ENCODE assay signal across 9 mouse cellular contexts in genomic region chr16:31546062-31546827, GRCm38 (mm10).
DNase-seq lines count a peak whose midpoint lies in the region; ATAC-seq lines count a peak whose summit lies in the region.
"Had no signal": no experiment of that assay in that cellular context is flagged by ENCODE, and none has a peak within 500 bp of the region (broad histone marks: within the 10 kb centered on the region; RNA-seq: fewer than 3 reads in every experiment).

No protein-coding gene starts in this region.

- no peak overlapping the region for H3K27ac ChIP-seq in heart, embryonic 13.5 days (replicated peaks)
- peak overlapping the region; percentile 88 for H3K27ac ChIP-seq in hindbrain, embryonic 13.5 days
- H3K27ac ChIP-seq in neural tube, embryonic 11.5 days (ENCODE audit: low read depth, low read length): peak overlapping the region; percentile 73

- no peaks in the 10 kb centered on the region for H3K36me3 ChIP-seq in heart, embryonic 13.5 days
- H3K36me3 ChIP-seq in hindbrain, embryonic 13.5 days: no peaks in the 10 kb centered on the region
- H3K36me3 ChIP-seq in neural tube, embryonic 11.5 days (ENCODE audit: control insufficient read depth, insufficient read depth, low read length): no peaks in the 10 kb centered on the region
- H3K36me3 ChIP-seq: G1E had no signal

- H3K9me3 ChIP-seq in heart, embryonic 13.5 days: no peaks in the 10 kb centered on the region
- no peaks in the 10 kb centered on the region for H3K9me3 ChIP-seq in hindbrain, embryonic 13.5 days
- no peaks in the 10 kb centered on the region for H3K9me3 ChIP-seq in neural tube, embryonic 11.5 days (ENCODE audit: control insufficient read depth, low read length)
- H3K9me3 ChIP-seq: G1E had no signal

- peaks cover 37% of the 10 kb centered on the region for H3K27me3 ChIP-seq in heart, embryonic 13.5 days (replicated peaks)
- peaks cover 26% of the 10 kb centered on the region for H3K27me3 ChIP-seq in hindbrain, embryonic 13.5 days
- no peaks in the 10 kb centered on the region for H3K27me3 ChIP-seq in neural tube, embryonic 11.5 days (ENCODE audit: control insufficient read depth, insufficient read depth, low read length)

- H3K4me2 ChIP-seq in heart, embryonic 13.5 days: peak overlapping the region; percentile 68
- H3K4me2 ChIP-seq in hindbrain, embryonic 13.5 days: peak overlapping the region; percentile 55
- peak overlapping the region; percentile 52 for H3K4me2 ChIP-seq in neural tube, embryonic 11.5 days (ENCODE audit: low read depth)

- ATAC-seq in heart, embryonic 13.5 days (ENCODE audit: extremely low read depth, insufficient number of reproducible peaks, low FRiP score, low TSS enrichment): no peak
- peak; percentile 21; the same call in 1 of the 2 replicates for ATAC-seq in hindbrain, embryonic 13.5 days (ENCODE audit: low FRiP score)
- ATAC-seq in neural tube, embryonic 11.5 days (ENCODE audit: insufficient read depth, low FRiP score, low TSS enrichment): peak; percentile 66
- no peak for ATAC-seq in megakaryocyte-erythroid progenitor cell, adult 5-6 weeks (replicated peaks; ENCODE audit: low FRiP score, low TSS enrichment, poor library complexity, severe bottlenecking)

- peaks cover 10% of the 10 kb centered on the region for H3K4me1 ChIP-seq in heart, embryonic 13.5 days
- peaks cover 35% of the 10 kb centered on the region for H3K4me1 ChIP-seq in hindbrain, embryonic 13.5 days (replicated peaks)
- peaks cover 8% of the 10 kb centered on the region for H3K4me1 ChIP-seq in neural tube, embryonic 11.5 days (ENCODE audit: control insufficient read depth, insufficient read depth, low read length)

- WGBS in heart, embryonic 13.5 days: 2% methylated on average over 18 of the region's 18 CpGs
- WGBS in hindbrain, embryonic 13.5 days: 1% methylated on average over 18 of the region's 18 CpGs
- 1% methylated on average over 18 of the region's 18 CpGs for WGBS in neural tube, embryonic 11.5 days

- H3K4me3 ChIP-seq in heart, embryonic 13.5 days: peak overlapping the region; percentile 46
- H3K4me3 ChIP-seq in hindbrain, embryonic 13.5 days: peak overlapping the region; percentile 24
- H3K4me3 ChIP-seq in neural tube, embryonic 11.5 days (ENCODE audit: low read depth, low read length): peak overlapping the region; percentile 23

- no peak for DNase-seq in heart, postnatal 4 days
- peak; percentile 35 for DNase-seq in brain, adult 2 months (ENCODE audit: low read depth, low spot score)
- DNase-seq in neural tube, embryonic 11.5 days (ENCODE audit: low spot score): peak; percentile 59
- DNase-seq in frontal cortex, postnatal 36 days (ENCODE audit: low spot score in 2 of 2): no peak
- DNase-seq in spleen, adult 18-20 months: no peak

- H3K9ac ChIP-seq in heart, embryonic 13.5 days: peak overlapping the region; percentile 73
- peak overlapping the region; percentile 66 for H3K9ac ChIP-seq in hindbrain, embryonic 13.5 days
- H3K9ac ChIP-seq in neural tube, embryonic 11.5 days (ENCODE audit: low read length): peak overlapping the region; percentile 60

Comparison
In these comparisons a context has a peak if more than half of its experiments do, and no peak if none do; other contexts are left out.
1. ATAC-seq: peak in hindbrain, embryonic 13.5 days (single experiment) and neural tube, embryonic 11.5 days (single experiment); none in heart, embryonic 13.5 days (single experiment) and megakaryocyte-erythroid progenitor cell, adult 5-6 weeks (single experiment).
2. DNase-seq: peak in brain, adult 2 months (single experiment) and neural tube, embryonic 11.5 days (single experiment); none in heart, postnatal 4 days (single experiment), frontal cortex, postnatal 36 days (0 of 2) and spleen, adult 18-20 months (0 of 2).
3. Peak in every context shown above with its lines, with median percentiles within 50 percentile points of each other: H3K4me2 ChIP-seq, H3K4me3 ChIP-seq and H3K9ac ChIP-seq.